Mouse (Mus musculus) gastrocnemius, adult 18-20 months (tissue): Measurements from ENCODE around the gene Slc34a2. TPM values are rescaled to one million over a fixed set of nuclear protein-coding genes. Genes with fewer than 3 reads are reported as not detected.

Source experiments
- DNase-seq: peaks from one replicate; pipeline ENCODE4 v3.0.0; 2021; ENCODE audit warnings: low spot score
- total RNA-seq, 2 experiments: library from RNA; stranded (reverse); gene quantifications; 2 replicates each; pipeline ENCODE4 v1.2.3; 2021

The Slc34a2 gene
- total RNA-seq, 2 experiments from 2014 or later = not detected

DNA sequence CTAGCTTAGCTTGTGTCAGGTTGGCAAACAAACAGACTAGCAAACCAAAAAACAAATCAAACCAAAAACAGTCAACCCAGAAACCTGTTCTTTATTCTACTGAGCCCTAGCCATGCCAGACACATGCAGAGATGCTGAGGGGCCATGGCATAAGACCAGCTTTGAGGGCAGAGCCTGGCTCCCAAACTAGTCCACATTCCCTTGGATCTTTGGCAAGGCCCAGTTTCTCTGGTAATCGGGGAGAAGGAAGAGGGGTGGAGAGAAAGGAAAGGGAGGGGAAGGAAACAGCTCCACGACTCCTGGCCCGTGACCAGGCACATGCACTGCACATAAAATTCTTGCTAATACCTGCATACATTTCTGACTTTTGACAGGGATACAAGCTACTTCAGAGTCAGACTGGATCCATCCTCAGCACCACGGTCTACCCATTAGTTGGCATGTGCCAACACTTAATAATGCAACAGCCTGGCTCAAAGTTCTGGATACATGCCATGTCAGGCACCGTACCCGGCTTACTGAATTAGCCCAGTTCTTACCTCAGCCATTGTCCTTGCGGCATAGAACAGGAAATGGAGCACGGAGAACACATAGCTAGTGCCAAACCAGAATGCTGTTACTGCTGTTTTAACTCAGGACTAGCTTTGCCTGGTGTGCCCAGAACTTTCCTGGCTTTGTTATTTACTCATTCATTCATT, 12.5 kb upstream of the Slc34a2 start:
- no peak for DNase-seq

DNA sequence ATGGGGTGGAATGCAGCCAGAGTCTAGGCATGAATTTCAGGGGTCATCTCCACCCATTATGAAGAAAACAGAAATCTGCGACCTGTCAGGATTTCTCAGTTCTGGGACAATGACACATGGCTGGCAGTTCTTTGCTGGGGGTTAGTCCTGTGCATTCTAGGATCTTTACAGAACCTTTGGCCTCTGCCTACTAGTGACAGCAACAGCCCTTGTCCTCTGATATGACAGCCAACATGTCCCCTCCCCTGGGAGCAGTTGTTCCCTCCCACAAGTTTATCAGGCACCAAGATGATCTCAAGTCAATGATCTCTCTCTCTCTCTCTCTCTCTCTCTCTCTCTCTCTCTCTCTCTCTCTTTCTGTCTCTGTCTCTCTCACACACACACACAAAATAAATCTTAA, 6.5 kb upstream of the Slc34a2 start:
- no peak for DNase-seq

DNA sequence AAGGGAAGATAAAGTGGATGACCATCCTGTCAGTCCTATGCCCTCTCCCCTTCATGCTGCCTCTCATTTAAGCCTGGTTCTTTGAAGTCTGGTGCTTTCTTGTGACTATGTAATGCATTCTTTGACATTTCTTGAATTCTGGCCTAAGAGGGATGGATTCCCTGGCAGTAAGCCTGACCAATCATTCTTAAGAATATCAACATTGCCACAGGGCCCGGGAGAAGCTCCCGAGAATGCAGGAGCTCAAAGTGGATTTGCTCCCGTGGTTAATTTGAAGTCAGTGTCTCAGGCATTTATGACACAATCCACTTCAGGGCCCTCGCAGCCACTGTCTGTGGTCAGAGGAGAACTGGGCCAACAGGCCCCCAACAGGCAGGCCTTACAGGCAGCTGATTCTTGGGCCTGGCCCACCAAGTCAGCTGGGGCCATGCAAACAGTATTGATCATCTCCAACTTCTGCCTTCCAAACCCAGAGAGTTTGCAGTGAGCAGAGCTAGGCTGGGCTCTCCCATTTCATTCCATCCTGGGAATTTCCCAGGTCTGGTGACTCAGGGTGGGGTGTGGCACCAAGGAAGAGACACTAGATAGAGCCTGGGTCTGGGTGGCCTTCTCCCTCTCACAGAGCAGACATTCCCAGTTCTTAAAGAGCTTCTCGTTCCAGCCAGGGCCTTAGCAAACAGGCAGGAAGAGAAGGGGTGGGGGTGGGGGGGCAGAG, 4.3 kb downstream of the Slc34a2 start:
- no peak for DNase-seq

DNA sequence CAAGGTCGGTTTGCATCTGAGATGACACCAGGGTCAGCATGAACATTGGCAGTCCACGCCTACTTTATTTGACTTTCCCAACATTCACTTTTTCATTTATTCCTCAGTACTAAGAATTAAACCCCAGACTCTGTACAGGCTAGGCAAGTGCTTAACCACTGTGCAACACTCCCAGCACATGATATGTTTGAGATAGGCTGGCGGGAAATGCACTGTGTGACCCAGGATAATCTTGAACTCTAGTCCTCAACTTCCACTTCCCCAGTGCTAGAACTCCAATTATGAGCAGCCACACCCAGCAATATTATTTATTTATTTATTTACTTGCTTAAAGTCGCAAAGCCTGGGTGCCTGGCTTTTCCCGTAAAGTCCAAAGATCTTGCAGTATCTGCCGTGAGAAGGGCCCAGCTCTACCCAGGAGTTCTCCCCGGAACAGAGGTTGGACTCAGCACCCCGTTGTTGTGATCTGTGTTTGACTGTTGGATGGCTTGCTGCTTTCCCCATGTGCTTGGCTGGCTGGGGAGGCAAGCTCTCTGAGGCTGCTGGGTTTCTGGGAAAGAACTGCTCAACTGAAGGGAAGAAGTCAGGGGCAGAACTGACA, 5.0 kb downstream of the Slc34a2 start:
- DNase-seq = no peak

DNA sequence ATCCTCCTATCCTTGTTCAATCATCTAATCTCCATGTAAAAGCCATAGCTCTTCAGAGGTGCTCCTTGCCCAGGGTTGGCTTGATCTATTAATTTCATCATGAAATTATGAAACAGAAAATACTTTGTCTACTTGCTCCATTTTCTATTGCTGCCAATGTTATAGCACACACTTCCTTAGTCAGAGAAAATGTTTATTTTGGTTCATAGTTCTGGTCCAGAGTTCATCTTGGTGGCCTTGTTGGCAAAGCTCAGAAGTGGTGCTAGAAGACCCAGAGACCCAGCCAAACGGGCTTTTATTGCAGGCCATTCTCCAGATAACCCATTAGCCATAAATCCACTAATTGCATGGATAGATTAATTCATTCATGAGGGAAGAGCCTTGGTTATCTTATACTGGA, 5.8 kb downstream of the Slc34a2 start:
- no peak for DNase-seq

DNA sequence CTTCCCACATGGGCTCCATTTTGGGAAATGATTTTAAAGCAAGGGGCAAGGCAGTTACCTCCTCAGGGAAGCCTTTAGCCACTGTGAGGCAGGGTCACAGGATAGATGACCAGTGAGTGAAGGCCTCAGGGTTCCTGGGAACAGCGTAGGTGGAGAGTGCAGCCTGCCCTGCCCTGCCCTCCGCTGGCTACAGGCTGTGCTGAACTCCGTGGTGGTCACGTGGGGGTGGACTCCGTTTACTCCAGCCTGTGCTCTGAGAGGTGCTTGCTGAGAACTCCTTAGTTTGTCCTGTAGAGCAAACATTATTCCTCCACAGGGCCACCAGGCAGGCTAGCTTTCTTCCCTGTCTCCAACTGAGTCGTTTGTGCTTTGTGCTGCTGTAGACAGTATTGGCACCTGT, 10.1 kb downstream of the Slc34a2 start:
- DNase-seq = no peak

DNA sequence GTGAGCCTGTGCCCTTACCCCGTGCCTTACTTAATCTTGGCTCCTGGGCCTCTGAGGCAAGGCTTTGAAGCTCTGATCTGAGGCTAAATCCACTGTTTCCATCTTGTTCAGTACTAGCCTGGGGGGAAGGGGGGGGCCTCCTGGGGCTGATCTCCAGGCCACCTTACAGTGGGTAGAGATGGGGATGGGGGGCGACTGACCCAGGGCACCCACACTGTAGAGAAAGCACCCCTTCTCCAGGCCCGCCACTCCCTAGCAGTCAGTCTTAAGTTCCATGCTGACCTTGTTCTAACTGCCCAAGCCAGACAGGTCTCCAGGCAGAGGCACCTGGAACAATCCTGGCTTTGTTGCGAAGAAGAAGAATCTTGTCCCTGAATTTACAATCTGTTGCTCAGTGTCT, 10.7 kb downstream of the Slc34a2 start:
- no peak for DNase-seq

DNA sequence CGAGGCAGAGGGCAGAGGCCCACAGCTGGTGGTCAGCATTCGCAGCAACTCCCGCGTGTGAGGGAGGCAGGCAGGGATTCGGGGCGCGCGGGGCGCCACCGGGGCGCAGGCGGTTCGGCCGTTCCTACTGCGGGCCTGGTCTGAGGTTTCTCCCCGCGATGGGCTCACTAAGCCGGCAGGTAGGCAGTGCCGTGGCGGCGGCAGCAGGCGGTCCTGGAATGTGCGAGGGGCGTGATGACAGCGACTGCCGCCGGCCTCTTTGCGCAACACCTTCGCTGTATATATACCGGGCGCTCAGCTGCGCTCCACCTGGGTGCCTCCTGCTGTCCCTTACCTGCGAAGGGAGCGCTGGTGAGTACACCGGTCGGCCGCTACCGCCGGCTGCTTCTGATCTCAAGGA, 11.2 kb downstream of the Slc34a2 start:
- no peak for DNase-seq

DNA sequence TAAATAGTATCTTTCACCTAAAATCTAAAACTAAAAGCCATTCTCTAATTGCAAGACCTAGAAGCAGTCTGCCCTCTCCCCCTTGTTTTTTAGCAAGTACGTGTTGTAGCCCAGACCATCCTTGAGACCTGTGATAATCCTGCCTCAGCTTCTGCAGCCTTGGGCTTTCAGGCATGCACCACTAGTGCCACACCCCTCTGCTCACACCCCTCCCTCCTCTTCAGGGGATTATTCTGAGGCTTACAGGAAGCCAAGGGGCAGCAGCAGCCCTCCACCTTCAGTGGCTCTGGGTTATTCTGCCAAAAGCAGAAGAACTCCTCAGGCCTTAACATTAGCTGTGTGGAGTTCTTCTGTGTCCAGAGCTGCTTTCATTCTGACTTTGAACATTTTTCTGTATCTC, 13.1 kb downstream of the Slc34a2 start:
- no peak for DNase-seq

DNA sequence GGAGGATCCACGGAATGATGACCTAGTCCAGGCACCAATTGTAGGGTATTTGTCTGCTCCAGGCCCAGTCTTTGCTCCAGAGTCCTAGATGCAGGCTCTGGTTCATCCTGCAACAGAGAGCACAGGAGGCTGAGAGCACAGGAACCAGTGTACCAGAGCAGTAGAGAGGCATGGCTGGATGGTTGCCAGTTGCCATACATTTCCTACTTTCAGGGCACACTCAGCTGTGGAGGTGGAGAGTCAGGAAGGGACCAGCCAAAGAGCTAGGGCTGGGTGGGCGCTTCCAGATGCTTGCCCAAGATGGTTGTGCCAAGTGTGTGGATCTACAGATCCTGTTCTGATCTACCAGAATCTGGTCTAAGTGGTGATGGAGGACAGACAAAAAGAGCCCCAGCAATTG, 15.4 kb downstream of the Slc34a2 start:
- no peak for DNase-seq

DNA sequence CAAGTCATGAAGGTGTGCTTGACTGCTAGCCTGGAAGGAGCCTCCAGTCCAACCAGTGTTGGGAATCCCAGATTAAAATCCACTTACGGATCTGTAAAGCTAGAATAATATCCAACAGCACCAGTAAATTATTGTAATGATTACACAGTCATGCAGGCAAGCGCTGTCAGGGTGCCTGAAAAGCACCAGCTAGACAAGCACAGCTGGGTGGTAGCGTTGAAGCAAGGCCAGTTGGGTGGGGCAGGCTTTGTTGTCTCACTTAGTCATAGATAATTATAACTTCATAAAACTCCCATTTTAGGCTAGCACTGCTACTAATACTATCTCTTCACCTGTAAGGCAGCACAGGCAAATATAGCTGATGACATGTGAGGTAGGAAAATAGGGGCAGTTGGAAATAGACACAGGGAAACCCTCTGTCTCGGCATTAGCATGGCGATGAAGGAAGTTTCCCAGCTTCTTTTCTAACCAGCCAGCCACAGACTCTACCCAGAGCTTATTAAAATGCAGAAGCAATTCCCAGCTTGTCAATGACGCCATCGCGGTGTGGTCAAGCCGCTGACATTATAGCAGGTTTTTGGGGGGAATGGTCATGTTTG, 23.8 kb downstream of the Slc34a2 start:
- no peak for DNase-seq

DNA sequence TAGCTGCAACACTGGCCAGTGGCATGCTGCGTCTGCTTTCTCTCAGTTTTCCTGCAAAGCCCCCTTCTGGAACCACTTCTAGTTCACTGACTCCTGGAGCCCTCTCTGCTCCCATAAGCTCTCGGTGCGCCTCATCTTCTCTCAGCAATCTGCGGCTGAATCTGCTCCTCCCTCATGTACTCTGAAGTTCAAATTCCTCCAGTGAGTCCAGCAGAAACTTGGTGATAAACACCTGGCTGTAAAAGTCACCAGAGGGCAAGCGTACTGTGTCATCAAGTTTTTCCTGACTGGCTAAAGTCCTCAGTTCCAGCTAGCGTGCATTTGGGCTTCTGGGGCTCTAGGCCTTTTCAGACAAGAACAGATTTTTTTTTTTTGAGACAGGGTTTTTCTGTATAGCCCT, 36.7 kb downstream of the Slc34a2 start:
- no peak for DNase-seq

DNA sequence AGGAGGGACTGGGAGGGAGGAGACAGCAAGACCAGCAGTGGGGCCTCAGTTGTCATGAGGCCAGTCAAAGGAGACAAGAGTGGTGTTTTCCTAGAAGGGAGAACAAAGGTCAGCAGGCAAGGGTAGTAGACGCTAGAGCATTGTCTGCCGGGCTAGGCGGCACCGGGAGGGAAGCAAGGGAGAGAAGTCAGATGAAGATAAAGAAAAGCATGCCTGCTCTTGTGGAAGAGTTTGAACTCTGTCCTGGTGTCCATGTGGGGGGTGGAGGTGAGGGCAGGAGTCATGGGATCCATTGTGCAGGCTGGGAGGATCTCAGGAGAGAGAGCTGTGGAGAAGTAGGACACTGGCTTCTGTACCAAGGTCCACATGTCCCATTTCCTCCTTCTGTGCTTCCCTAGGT, 40.6 kb downstream of the Slc34a2 start:
- DNase-seq = no peak

DNA sequence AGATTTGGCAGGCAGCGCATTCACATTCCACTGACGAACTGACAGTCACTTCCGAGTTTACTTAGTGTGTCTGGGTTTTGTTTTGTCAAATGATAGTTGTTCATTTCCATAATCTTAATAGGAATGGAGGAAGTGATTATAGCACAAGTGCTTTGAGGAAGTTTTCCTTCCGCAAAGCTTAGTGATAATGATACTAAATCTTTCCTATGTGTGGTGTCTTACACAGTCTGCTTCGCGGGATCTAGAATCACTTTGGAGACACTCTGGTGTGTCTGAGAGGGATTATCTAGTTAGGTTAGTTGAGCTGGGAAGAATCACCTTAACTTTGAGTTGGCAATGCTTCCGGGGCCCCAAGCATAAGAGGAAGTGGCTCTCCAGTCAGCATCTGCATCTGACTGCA, 49.6 kb downstream of the Slc34a2 start:
- DNase-seq = no peak

DNA sequence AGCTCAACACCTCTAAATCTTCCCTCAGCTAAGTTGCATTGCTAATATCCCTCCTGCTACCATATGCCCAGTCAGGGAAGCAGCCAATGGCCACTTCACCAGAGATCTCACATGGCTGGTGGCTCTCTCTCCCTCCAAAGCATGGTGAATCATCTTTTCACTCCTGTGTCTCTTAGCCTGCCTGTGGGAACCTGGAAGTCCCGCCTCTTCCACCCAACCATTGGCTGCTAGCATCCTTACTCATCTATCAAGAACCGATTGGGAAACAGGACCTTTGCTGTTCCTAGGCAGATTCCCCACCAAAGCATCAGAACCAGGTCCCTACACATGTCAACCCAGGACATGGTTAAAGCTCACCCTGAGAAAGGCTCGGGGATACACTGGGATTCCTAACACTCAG, 53.5 kb downstream of the Slc34a2 start:
- no peak for DNase-seq

DNA sequence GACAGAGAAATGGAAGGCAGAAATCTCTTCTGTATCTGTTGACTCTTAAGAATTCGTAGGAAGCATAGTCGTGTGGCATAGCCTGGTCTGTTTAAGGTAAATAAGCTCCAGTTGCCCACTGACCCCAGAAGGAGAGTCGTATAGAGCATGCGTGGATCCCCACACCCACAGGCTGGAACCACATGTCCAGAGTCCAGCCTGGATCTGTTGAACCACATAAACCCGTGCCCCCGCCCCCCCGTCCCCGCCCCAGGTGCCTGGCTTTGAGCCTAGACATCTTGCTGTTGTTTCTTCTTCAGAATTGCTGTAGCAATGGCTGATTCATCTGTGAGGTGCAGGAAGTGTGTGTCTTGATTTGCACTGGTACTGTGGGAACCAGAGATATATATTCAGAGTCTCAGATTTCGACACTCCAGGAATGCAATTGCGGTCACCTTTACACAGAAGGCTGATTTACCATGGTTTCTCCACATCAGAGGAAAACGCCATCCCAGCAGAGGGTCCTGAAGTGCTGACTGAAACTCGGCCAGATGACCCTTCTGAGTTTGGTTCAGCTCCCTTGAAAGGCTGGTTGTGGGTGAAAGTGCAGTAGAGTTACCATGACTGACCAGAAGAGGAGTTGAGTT, 64.1 kb downstream of the Slc34a2 start:
- no peak for DNase-seq

DNA sequence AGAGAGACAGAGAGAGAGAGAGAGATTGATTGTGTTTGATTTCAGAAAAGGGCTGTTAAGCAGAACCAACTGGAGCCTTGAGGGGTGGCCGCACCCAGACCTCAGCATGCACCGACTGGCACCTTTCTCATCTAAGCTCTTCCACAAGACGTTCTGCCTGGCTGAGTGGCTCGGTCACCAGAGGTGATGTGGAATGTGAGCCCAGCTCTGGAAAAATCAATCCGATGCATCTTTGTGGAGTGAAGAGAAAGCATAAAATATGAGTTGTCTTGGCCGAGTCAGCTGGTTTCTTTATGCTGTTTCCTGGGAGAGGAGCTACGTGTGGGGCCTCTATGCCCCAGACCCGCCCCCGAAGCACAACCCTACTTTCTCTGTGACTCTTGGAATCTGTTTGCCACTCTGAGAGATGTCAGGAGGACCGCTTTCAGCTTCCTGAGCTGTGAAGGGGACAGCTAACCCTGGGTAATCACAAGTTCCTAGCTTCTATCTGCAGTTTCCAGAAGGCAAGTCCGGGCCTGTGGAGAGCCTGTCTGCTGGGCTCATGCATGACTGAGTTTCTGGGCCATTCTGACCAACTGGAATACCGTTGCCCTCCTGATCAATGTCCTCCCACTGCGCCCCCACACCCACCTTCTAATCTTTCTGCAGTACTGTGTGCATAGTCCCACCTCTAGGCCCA, 66.4 kb downstream of the Slc34a2 start:
- no peak for DNase-seq

DNA sequence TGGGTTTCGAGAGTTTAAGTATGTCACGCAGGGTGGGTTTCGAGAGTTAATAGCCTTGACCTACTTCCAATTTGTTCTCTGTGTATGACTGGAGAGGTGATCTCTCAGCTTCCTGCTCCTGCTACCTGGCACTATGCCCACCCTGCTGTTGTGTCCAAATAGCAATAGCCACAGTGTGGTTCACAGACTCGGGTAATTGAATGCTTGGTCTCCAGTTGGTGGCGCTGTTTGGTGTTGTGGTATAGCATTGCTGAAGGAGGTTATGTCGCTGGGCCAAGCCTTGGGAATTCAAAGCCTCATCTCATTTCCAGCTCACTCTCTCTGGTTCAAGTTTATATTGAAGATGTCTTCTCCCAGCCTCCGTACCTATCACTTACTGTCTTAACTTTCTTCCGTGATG, 67.8 kb downstream of the Slc34a2 start:
- DNase-seq = peak; percentile 28

DNA sequence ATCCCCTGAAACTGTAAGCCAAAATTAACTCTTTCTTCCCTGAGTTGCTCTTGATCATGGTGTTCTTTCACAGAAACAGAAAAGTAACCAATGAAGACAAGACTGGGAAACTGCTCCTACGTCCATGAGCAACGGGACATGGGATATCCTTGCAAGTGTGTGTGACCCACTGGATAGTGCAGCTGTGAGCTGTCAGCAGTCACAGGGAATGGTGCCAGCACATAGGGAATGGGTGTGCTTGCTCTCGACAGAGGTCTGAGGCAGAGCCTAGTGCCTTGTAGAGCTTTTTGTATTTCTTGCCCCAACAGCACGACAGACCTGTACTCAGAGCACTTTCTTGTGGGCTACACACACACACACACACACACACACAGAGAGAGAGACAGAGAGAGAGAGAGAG, 68.2 kb downstream of the Slc34a2 start:
- no peak for DNase-seq

DNA sequence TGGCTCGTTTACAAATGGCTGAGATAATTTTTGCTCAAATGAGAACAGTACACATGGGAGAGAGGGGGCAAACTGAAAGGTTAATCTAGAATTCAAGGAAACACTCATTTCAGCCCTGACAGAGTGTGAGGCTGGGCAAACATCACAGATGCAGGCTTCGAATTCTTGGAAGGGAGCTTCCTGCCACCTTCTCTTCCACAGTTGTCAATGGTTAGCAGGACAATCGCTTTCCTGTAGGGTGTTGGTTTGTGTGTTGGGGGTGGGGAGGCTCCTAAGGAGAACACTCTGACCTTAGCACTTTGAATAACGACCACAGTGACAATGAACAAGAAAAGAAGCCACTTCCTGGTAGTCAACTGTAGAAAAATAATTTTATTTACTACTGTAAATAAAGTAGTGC, 68.8 kb downstream of the Slc34a2 start:
- DNase-seq = no peak

DNA sequence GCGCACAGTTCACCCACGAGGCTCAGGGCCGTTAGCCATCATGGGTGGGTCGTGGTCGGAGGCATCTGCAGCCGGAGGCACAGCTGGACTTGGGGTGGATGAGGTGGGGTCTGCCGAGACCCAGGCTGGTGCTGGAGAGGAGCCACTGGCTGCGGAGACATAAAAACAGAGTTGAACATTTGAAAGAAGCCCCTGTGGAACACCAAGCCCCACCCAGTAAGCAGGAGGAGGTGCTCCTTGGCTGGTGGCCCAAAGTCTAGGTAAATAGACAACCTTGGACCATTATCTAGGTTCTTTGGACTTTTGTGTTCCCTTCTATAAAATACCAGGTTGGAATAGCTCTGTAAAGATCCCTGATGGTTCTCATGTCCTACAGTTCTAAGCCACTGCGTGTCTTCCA, 70.1 kb downstream of the Slc34a2 start:
- no peak for DNase-seq

DNA sequence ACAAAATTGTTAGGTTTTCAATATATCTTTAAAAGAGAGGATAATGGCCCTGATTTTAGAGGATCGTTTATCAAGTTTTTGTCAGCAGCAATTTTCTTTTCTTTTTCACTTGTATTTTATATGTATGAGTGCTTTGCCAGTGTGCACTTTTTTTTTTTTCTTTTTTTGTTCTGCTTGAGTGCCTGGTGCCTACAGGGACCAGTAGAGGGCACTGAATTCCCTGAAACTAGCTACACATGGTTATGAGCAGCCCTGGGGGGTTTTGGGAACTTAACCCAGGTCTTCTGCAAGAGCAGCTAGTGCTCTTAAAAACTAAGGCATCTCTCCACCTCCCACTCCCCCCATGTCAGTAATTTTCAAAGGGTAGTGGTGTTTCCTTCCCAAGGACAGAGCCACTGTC, 70.8 kb downstream of the Slc34a2 start:
- no peak for DNase-seq
